Mouse (Mus musculus) spleen, adult 2 months (tissue): ENCODE measurements around the gene Pxmp2.

Experiments used
- CTCF ChIP-seq: fragments of 200-500 bp; IDR thresholded peaks from 2 replicates; pipeline ENCODE4 v1.5.1; 2011; ENCODE audit warnings: mild to moderate bottlenecking, inconsistent platforms; ENCODE audit not compliant: insufficient read depth, insufficient read length, insufficient replicate concordance; ENCODE audit errors: extremely low read depth
- POLR2A ChIP-seq: fragments of 200-500 bp; IDR thresholded peaks from 2 replicates; pipeline ENCODE4 v1.6.1; 2011; ENCODE audit warnings: low read depth, low read length, inconsistent platforms

DNA sequence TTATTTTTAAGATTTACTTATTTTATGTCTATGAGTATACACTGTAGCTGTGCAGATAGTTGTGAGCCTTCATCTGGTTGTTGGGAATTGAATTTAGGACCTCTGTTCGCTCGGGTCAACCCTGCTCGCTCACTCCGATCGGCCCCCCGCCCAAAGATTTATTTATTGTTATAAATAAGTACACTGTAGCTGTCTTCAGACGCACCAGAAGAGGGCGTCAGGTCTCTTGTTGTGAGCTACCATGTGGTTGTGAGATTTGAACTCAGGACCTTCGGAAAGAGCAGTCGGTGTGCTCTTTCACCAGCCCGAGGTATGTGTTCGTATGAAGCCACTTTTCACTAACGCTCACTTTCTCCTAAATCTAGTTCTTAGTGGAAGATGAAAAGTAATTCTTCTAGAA, 54.3 kb downstream of the Pxmp2 start:
- TF ChIP-seq CTCF (no peak), POLR2A (no peak)
